ENCODE assay signal across 8 mouse cellular contexts in genomic region chr12:75702084-75702738, GRCm38 (mm10). TPM values are rescaled to one million over a fixed set of nuclear protein-coding genes. Genes with fewer than 3 reads are reported as not detected.
DNase-seq lines count a peak whose midpoint lies in the region; ATAC-seq and TF ChIP-seq lines count a peak whose summit lies in the region.

No protein-coding gene starts in this region.

- peak overlapping the region; percentile 23; the same call in 1 of the 2 replicates for H3K4me3 ChIP-seq in layer of hippocampus, adult 2 months
- H3K4me3 ChIP-seq in forebrain, embryonic 11.5 days (ENCODE audit: low read depth, low read length): no peak overlapping the region
- no peak overlapping the region for H3K4me3 ChIP-seq in hindbrain, embryonic 11.5 days (ENCODE audit: low read depth, low read length)
- H3K4me3 ChIP-seq in midbrain, embryonic 15.5 days: no peak overlapping the region

- DNase-seq in layer of hippocampus, adult 2 months (ENCODE audit: low spot score in 2 of 2): no peak
- DNase-seq in layer of hippocampus, postnatal 25 days (ENCODE audit: extremely low spot score in 1 of 2, low spot score in 1 of 2): no peak
- no peak for DNase-seq in forebrain, embryonic 11.5 days (ENCODE audit: low spot score)
- DNase-seq in hindbrain, embryonic 11.5 days (ENCODE audit: low spot score): peak; percentile 8
- no peak for DNase-seq in right cerebral cortex, adult 2 months (ENCODE audit: low spot score in 2 of 2)
- DNase-seq in layer of hippocampus, adult 9-11 months: no peak

- no peak for ATAC-seq in forebrain, embryonic 11.5 days (replicated peaks; ENCODE audit: low FRiP score)
- no peak for ATAC-seq in hindbrain, embryonic 11.5 days (ENCODE audit: low FRiP score)
- no peak for ATAC-seq in midbrain, embryonic 15.5 days (replicated peaks)
- no peak for ATAC-seq in megakaryocyte, adult 5-6 weeks (ENCODE audit: poor library complexity, severe bottlenecking)

- no peaks in the 10 kb centered on the region for H3K9me3 ChIP-seq in forebrain, embryonic 11.5 days (ENCODE audit: control insufficient read depth, low read length)
- no peaks in the 10 kb centered on the region for H3K9me3 ChIP-seq in hindbrain, embryonic 11.5 days (ENCODE audit: control insufficient read depth, low read length)
- no peaks in the 10 kb centered on the region for H3K9me3 ChIP-seq in midbrain, embryonic 15.5 days

- H3K4me2 ChIP-seq in forebrain, embryonic 11.5 days (ENCODE audit: low read depth, low read length, severe bottlenecking): no peak overlapping the region; the same call in 1 of the 2 replicates
- H3K4me2 ChIP-seq in hindbrain, embryonic 11.5 days (replicated peaks; ENCODE audit: low read depth, low read length): peak overlapping the region; percentile 19; the same call in 1 of the 2 replicates
- peak overlapping the region; percentile 35 for H3K4me2 ChIP-seq in midbrain, embryonic 15.5 days

- no peak for TF ChIP-seq CTCF in layer of hippocampus, adult 2 months (conservative IDR thresholded peaks at IDR 0.05)

- 0 out of 2 replicates have a peak overlapping the region, but pooled peaks have one; percentile 30 for H3K9ac ChIP-seq in forebrain, embryonic 11.5 days (ENCODE audit: low read length)
- no peak overlapping the region for H3K9ac ChIP-seq in hindbrain, embryonic 11.5 days (ENCODE audit: low read depth, low read length)
- H3K9ac ChIP-seq in midbrain, embryonic 15.5 days: no peak overlapping the region

- H3K4me1 ChIP-seq in forebrain, embryonic 11.5 days (replicated peaks; ENCODE audit: control insufficient read depth, insufficient read depth, low read length): 0 out of 2 replicates have a peak, but pooled peaks cover 2% of the 10 kb centered on the region
- H3K4me1 ChIP-seq in hindbrain, embryonic 11.5 days (replicated peaks; ENCODE audit: control insufficient read depth, insufficient read depth, low read length): no peaks in the 10 kb centered on the region
- H3K4me1 ChIP-seq in midbrain, embryonic 15.5 days: no peaks in the 10 kb centered on the region

- H3K27me3 ChIP-seq in forebrain, embryonic 11.5 days (ENCODE audit: control insufficient read depth, insufficient read depth, low read length): no peaks in the 10 kb centered on the region
- H3K27me3 ChIP-seq in hindbrain, embryonic 11.5 days (ENCODE audit: control insufficient read depth, insufficient read depth, low read length): no peaks in the 10 kb centered on the region
- H3K27me3 ChIP-seq in midbrain, embryonic 15.5 days (replicated peaks): no peaks in the 10 kb centered on the region

- WGBS in forebrain, embryonic 11.5 days: 71% methylated on average over 14 of the region's 14 CpGs
- WGBS in hindbrain, embryonic 11.5 days: 75% methylated on average over 14 of the region's 14 CpGs
- 79% methylated on average over 14 of the region's 14 CpGs for WGBS in midbrain, embryonic 15.5 days

- H3K27ac ChIP-seq in layer of hippocampus, adult 2 months: no peak overlapping the region
- H3K27ac ChIP-seq in forebrain, embryonic 11.5 days (ENCODE audit: low read depth, low read length): no peak overlapping the region
- no peak overlapping the region for H3K27ac ChIP-seq in hindbrain, embryonic 11.5 days (ENCODE audit: low read depth, low read length)
- H3K27ac ChIP-seq in midbrain, embryonic 15.5 days: no peak overlapping the region

- H3K36me3 ChIP-seq in forebrain, embryonic 11.5 days (ENCODE audit: control insufficient read depth, insufficient read depth, low read length): no peaks in the 10 kb centered on the region
- H3K36me3 ChIP-seq in hindbrain, embryonic 11.5 days (ENCODE audit: control insufficient read depth, insufficient read depth, low read length): no peaks in the 10 kb centered on the region
- H3K36me3 ChIP-seq in midbrain, embryonic 15.5 days (replicated peaks): no peaks in the 10 kb centered on the region

RNA-seq across cellular contexts. Expression of gene Wdr89, which starts 32.9 kb away (rescaled TPM):
- 1 to 10 TPM; 3.2 to 3.6 TPM for total RNA-seq in layer of hippocampus, adult 2 months (2021)
- total RNA-seq in layer of hippocampus, postnatal 25 days (2021): 1 to 10 TPM; 3.5 to 3.9 TPM
- 10.6 and 11.9 TPM in 2 replicates for polyA plus RNA-seq in forebrain, embryonic 11.5 days (2014; fragmentation: Nextera tagmentation; extraction: Ambion mirVana)
- polyA plus RNA-seq in hindbrain, embryonic 11.5 days (2014; fragmentation: Nextera tagmentation; extraction: Ambion mirVana): 9.3 and 10.5 TPM in 2 replicates
- polyA plus RNA-seq in midbrain, embryonic 15.5 days (2015; fragmentation: Nextera tagmentation; extraction: Ambion mirVana): 4.7 and 5.1 TPM in 2 replicates
- total RNA-seq in megakaryocyte, adult 5-6 weeks (2015): 9.7 and 9.8 TPM in 2 replicates
- 7.5 and 8.9 TPM in 2 replicates for total RNA-seq in megakaryocyte, adult 5-6 weeks (2017)

RNA-seq across cellular contexts. Expression of gene Sgpp1, which starts 33.3 kb away (rescaled TPM):
- 10 to 100 TPM; 28.9 to 32.2 TPM for total RNA-seq in layer of hippocampus, adult 2 months (2021)
- 10 to 100 TPM; 30.1 to 34.8 TPM for total RNA-seq in layer of hippocampus, postnatal 25 days (2021)
- polyA plus RNA-seq in forebrain, embryonic 11.5 days (2014; fragmentation: Nextera tagmentation; extraction: Ambion mirVana): 9.2 and 10.2 TPM in 2 replicates
- polyA plus RNA-seq in hindbrain, embryonic 11.5 days (2014; fragmentation: Nextera tagmentation; extraction: Ambion mirVana): 8.1 and 10.1 TPM in 2 replicates
- polyA plus RNA-seq in midbrain, embryonic 15.5 days (2015; fragmentation: Nextera tagmentation; extraction: Ambion mirVana): 12.2 and 12.5 TPM in 2 replicates
- total RNA-seq in megakaryocyte, adult 5-6 weeks (2015): 98.3 and 116 TPM in 2 replicates
- 90.8 and 98.0 TPM in 2 replicates for total RNA-seq in megakaryocyte, adult 5-6 weeks (2017)
